Mouse (Mus musculus) midbrain, embryonic 12.5 days (tissue): ENCODE results near the gene Glud1. TPM values are rescaled to one million over a fixed set of nuclear protein-coding genes. Genes with fewer than 3 reads are reported as not detected.
A peak's percentile ranks its signal among the peaks of the same experiment; 100 is the strongest.

Source experiments
- ATAC-seq: fragments of 200-750 bp; cut with Nextera tagmentation; 2 replicates; pipeline ENCODE4 v1.8.0; 2017; ENCODE audit warnings: low read depth, moderate TSS enrichment, moderate library complexity; ENCODE audit not compliant: low FRiP score
- H3K27ac ChIP-seq: fragments of 300-500 bp; sonication (generic); replicated peaks from 2 replicates; pipeline ENCODE4 v1.5.1; 2016; ENCODE audit warnings: mild to moderate bottlenecking
- H3K27me3 ChIP-seq: fragments of 300-500 bp; sonication (generic); 2 replicates; pipeline ENCODE4 v1.6.1; 2016; ENCODE audit warnings: mild to moderate bottlenecking
- H3K36me3 ChIP-seq: fragments of 300-500 bp; sonication (generic); 2 replicates; pipeline ENCODE4 v1.6.1; 2016
- H3K4me1 ChIP-seq: fragments of 300-500 bp; sonication (generic); 2 replicates; pipeline ENCODE4 v1.6.1; 2016
- H3K4me2 ChIP-seq: fragments of 300-500 bp; sonication (generic); replicated peaks from 2 replicates; pipeline ENCODE4 v1.6.1; 2016; ENCODE audit warnings: mild to moderate bottlenecking, moderate library complexity
- H3K4me3 ChIP-seq: fragments of 300-500 bp; sonication (generic); 2 replicates; pipeline ENCODE4 v1.5.1; 2016; ENCODE audit warnings: mild to moderate bottlenecking
- H3K9ac ChIP-seq: fragments of 300-500 bp; sonication (generic); replicated peaks from 2 replicates; pipeline ENCODE4 v1.6.1; 2016; ENCODE audit warnings: mild to moderate bottlenecking, moderate library complexity
- H3K9me3 ChIP-seq: fragments of 300-500 bp; sonication (generic); 2 replicates; pipeline ENCODE4 v1.6.1; 2016; ENCODE audit warnings: mild to moderate bottlenecking
- WGBS: fragments of 180-500 bp; shearing (Covaris S2); methylation state at CpG from one replicate; pipeline ENCODE4 v1.1.7; 2016; 5-methylcytosine and 5-hydroxymethylcytosine counted together
- polyA plus RNA-seq: library from polyadenylated mRNA; unstranded; fragments of >200 nt; fragmentation: Nextera tagmentation; extraction: Ambion mirVana; gene quantifications from 2 replicates; pipeline ENCODE4 v1.2.1, GENCODE M21; 2016

Glud1 gene
- polyA plus RNA-seq, 1 experiment from 2014 or later: 96.3 TPM

DNA sequence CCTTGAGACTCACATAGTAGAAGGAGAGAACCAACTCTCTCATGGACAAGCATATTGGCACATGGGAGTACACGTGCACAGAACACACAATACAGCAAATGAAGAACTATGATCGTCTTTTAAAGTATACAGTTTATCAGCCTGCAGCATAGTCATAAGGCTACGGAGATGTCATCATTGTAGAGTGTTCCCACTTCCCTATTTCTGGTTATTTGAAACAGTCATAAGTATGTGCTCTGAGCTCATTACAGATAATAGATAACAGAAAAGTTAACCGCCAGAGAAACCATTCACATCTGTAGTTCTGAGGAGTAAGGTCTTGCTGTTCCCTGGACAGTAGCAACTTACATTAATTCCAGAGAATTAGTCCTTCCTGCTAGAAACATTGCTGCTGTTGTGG, 32.6 kb downstream of the Glud1 start:
- Histone ChIP-seq H3K9ac (no peak overlapping the region), H3K27ac (no peak overlapping the region), H3K27me3 (no peaks in the 10 kb centered on the region), H3K36me3 (peaks cover 53% of the 10 kb centered on the region), H3K4me2 (no peak overlapping the region), H3K9me3 (no peaks in the 10 kb centered on the region), H3K4me1 (no peaks in the 10 kb centered on the region), H3K4me3 (no peak overlapping the region)
- ATAC-seq: no peak
- 93% methylated on average over 4 of the region's 4 CpGs for WGBS

GRCm38 (mm10) chr14:34344361-34344760, 33.8 kb downstream of the Glud1 start:
- WGBS: 85% methylated on average over 5 of the region's 5 CpGs
- no peak overlapping the region for H3K4me2 ChIP-seq
- no peak overlapping the region for H3K4me3 ChIP-seq
- no peaks in the 10 kb centered on the region for H3K4me1 ChIP-seq
- H3K9ac ChIP-seq: no peak overlapping the region
- peaks cover 42% of the 10 kb centered on the region for H3K36me3 ChIP-seq
- no peaks in the 10 kb centered on the region for H3K9me3 ChIP-seq
- no peak for ATAC-seq
- H3K27me3 ChIP-seq: no peaks in the 10 kb centered on the region
- H3K27ac ChIP-seq: no peak overlapping the region

- 0 out of 2 replicates have a peak, but pooled peaks have one; percentile 12 for ATAC-seq
- no peak overlapping the region for H3K4me3 ChIP-seq
- no peaks in the 10 kb centered on the region for H3K9me3 ChIP-seq
- no peak overlapping the region for H3K4me2 ChIP-seq
- no peaks in the 10 kb centered on the region for H3K27me3 ChIP-seq
- H3K36me3 ChIP-seq: peaks cover 30% of the 10 kb centered on the region
- no peaks in the 10 kb centered on the region for H3K4me1 ChIP-seq
- H3K9ac ChIP-seq: no peak overlapping the region
- WGBS: 62% methylated on average over 12 of the region's 12 CpGs
- H3K27ac ChIP-seq: no peak overlapping the region
Measured at GRCm38 (mm10) chr14:34345771-34346566, 35.4 kb downstream of the Glud1 start.

- Histone ChIP-seq H3K9me3 (no peaks in the 10 kb centered on the region), H3K27ac (no peak overlapping the region), H3K27me3 (no peaks in the 10 kb centered on the region), H3K4me2 (no peak overlapping the region), H3K4me3 (no peak overlapping the region), H3K9ac (no peak overlapping the region), H3K36me3 (peaks cover 20% of the 10 kb centered on the region), H3K4me1 (no peaks in the 10 kb centered on the region)
- ATAC-seq: no peak
- 94% methylated on average over 5 of the region's 5 CpGs for WGBS
Measured at GRCm38 (mm10) chr14:34347084-34347483, 36.6 kb downstream of the Glud1 start.

GRCm38 (mm10) chr14:34348301-34348700, 37.8 kb downstream of the Glud1 start:
- WGBS: 90% methylated on average over 7 of the region's 7 CpGs

GRCm38 (mm10) chr14:34349007-34349406, 38.5 kb downstream of the Glud1 start:
- 79% methylated on average over 8 of the region's 8 CpGs for WGBS
- no peaks in the 10 kb centered on the region for H3K9me3 ChIP-seq
- H3K9ac ChIP-seq: no peak overlapping the region
- no peaks in the 10 kb centered on the region for H3K27me3 ChIP-seq
- no peak for ATAC-seq
- H3K36me3 ChIP-seq: peaks cover 6% of the 10 kb centered on the region; the same call in 1 of the 2 replicates
- H3K4me1 ChIP-seq: no peaks in the 10 kb centered on the region
- no peak overlapping the region for H3K4me3 ChIP-seq
- H3K27ac ChIP-seq: no peak overlapping the region
- no peak overlapping the region for H3K4me2 ChIP-seq

More at GRCm38 (mm10) chr14:34348301-34348700, 37.8 kb downstream of the Glud1 start:
- Histone ChIP-seq H3K4me3 (no peak overlapping the region), H3K27me3 (no peaks in the 10 kb centered on the region), H3K27ac (no peak overlapping the region), H3K36me3 (peaks cover 9% of the 10 kb centered on the region), H3K4me2 (no peak overlapping the region), H3K9me3 (no peaks in the 10 kb centered on the region), H3K4me1 (no peaks in the 10 kb centered on the region), H3K9ac (no peak overlapping the region)
- no peak for ATAC-seq

DNA sequence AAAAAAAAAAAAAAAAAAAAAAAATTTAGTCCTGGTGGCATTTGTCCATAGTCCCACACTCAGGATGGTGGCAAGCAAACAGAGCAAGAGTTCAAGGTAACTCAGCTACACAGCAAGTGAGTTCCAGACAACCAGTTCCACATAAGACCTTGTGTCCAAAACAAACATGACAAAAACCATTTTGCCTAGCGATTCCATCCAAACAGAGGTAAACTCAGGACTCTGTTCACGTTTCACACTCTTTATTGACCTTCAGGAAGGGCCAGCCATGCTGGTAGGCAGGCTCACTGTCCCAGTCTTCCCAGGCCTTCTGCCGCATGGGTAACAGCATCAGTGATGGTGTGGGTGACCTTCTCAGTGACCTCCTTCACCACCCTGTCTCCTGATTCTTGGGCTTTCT, 41.1 kb downstream of the Glud1 start:
- H3K27me3 ChIP-seq: no peaks in the 10 kb centered on the region
- WGBS: 72% methylated on average over 3 of the region's 3 CpGs

GRCm38 (mm10) chr14:34352523-34352922, 42.0 kb downstream of the Glud1 start:
- Histone ChIP-seq H3K27ac (no peak overlapping the region), H3K27me3 (no peaks in the 10 kb centered on the region), H3K36me3 (no peaks in the 10 kb centered on the region), H3K4me2 (no peak overlapping the region), H3K9me3 (no peaks in the 10 kb centered on the region), H3K4me3 (no peak overlapping the region), H3K4me1 (no peaks in the 10 kb centered on the region), H3K9ac (no peak overlapping the region)
- 67% methylated on average over 6 of the region's 6 CpGs for WGBS
- ATAC-seq: no peak

More for the DNA sequence above, 41.1 kb downstream of the Glud1 start:
- Histone ChIP-seq H3K27ac (no peak overlapping the region), H3K4me3 (no peak overlapping the region), H3K9me3 (no peaks in the 10 kb centered on the region), H3K4me1 (no peaks in the 10 kb centered on the region), H3K9ac (no peak overlapping the region), H3K4me2 (no peak overlapping the region), H3K36me3 (no peaks in the 10 kb centered on the region)
- ATAC-seq: no peak

DNA sequence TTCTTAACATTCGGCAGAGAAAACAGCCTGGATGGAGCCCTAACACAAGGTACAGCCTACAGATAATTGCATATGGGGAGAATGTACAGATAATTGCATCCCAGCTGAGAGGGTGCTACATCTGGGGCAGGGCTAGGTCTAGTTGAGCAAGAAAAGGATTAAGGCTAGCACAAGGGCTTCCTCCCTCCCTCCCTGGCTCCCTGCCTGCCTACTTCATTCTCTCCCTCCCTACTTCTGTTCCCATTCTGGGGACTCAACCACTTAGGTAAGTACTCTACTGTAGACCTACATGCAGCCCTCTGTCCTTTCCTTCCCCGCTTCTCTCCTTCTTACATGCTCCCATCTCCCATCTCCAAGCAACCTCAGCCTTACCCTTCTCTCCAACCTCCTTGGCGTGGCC, 42.8 kb downstream of the Glud1 start:
- Histone ChIP-seq H3K4me1 (no peaks in the 10 kb centered on the region), H3K9me3 (no peaks in the 10 kb centered on the region), H3K4me2 (no peak overlapping the region), H3K27me3 (no peaks in the 10 kb centered on the region), H3K36me3 (no peaks in the 10 kb centered on the region), H3K9ac (no peak overlapping the region), H3K27ac (no peak overlapping the region), H3K4me3 (no peak overlapping the region)
- WGBS: 93% methylated on average over 3 of the region's 3 CpGs
- no peak for ATAC-seq

DNA sequence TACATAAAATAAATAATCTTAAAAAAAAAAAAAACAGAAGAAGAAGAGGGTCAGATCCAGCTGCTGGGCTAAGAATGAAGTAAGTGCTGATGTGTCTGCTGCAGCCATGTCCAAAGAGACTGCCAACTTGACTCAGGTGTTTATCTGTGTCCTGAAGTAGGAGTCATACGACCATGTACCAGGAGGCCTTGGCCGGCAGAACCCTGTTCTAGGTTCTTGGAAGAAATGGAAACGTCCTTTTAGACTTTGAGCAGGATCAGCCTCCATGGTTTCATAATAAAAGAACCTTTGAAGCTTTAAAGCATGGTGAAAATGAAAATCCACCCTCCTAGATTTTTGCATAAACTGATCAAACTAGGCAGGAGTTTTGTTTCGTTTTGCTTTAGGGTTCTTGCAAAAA, 43.9 kb downstream of the Glud1 start:
- Histone ChIP-seq H3K4me1 (no peaks in the 10 kb centered on the region), H3K9ac (no peak overlapping the region), H3K9me3 (no peaks in the 10 kb centered on the region), H3K27me3 (no peaks in the 10 kb centered on the region), H3K27ac (no peak overlapping the region), H3K4me3 (no peak overlapping the region), H3K36me3 (no peaks in the 10 kb centered on the region), H3K4me2 (no peak overlapping the region)
- no peak for ATAC-seq
- 87% methylated on average over 4 of the region's 4 CpGs for whole genome bisulfite sequencing

DNA sequence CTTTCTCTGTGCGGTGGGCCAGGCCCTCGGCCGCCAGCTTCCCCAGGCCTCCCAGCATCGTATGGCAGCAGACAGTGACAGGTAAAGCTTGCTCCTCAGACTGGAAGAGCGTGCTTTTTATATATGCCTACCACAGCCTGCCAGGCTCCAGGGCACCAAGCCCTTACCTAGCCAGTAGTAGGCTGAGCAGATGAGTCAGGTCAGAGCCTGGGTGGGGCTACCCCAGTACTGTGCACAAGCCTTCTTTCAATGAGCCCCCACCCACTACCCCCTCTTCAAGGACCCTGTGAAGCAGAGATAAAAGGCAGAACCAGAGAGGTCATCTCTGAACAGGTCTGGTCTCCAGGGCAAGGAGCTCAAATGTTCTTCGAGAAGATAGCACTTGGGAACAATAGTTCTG, 44.8 kb downstream of the Glud1 start, which contains the start of gene Fam25c:
Gene Fam25c (minus strand): TSS at position 133 of the 400 bp plus-strand sequence.
- H3K27me3 ChIP-seq: no peaks in the 10 kb centered on the region
- no peaks in the 10 kb centered on the region for H3K9me3 ChIP-seq
- 79% methylated on average over 6 of the region's 6 CpGs for WGBS
- H3K4me1 ChIP-seq: no peaks in the 10 kb centered on the region
- no peak within 1 kb of the TSS for H3K9ac ChIP-seq
- ATAC-seq: no peak
- H3K36me3 ChIP-seq: no peaks in the 10 kb centered on the region
- no peak within 1 kb of the TSS for H3K4me3 ChIP-seq
- H3K4me2 ChIP-seq: no peak within 1 kb of the TSS
- H3K27ac ChIP-seq: no peak within 1 kb of the TSS

- Histone ChIP-seq H3K4me2 (no peak overlapping the region), H3K36me3 (no peaks in the 10 kb centered on the region), H3K4me3 (no peak overlapping the region), H3K9me3 (no peaks in the 10 kb centered on the region), H3K9ac (no peak overlapping the region), H3K27me3 (peaks cover 3% of the 10 kb centered on the region; the same call in 1 of the 2 replicates), H3K27ac (no peak overlapping the region), H3K4me1 (no peaks in the 10 kb centered on the region)
- 81% methylated on average over 7 of the region's 7 CpGs for WGBS
- no peak for ATAC-seq
Measured at GRCm38 (mm10) chr14:34357671-34358455, 47.3 kb downstream of the Glud1 start.
